Mouse (Mus musculus) liver, embryonic 15.5 days (tissue): ENCODE measurements around the gene Tbc1d5. TPM values are rescaled to one million over a fixed set of nuclear protein-coding genes. Genes with fewer than 3 reads are reported as not detected.

ENCODE experiments used
- ATAC-seq: fragments of 200-750 bp; cut with Nextera tagmentation; 2 replicates; pipeline ENCODE4 v1.8.0; 2017; ENCODE audit warnings: moderate number of reproducible peaks, mild to moderate bottlenecking, moderate library complexity; ENCODE audit not compliant: insufficient read depth
- H3K27ac ChIP-seq: fragments of 300-500 bp; sonication (generic); replicated peaks from 2 replicates; pipeline ENCODE4 v1.5.1; 2015; ENCODE audit warnings: mild to moderate bottlenecking, inconsistent platforms
- H3K27me3 ChIP-seq: fragments of 300-500 bp; sonication (generic); 2 replicates; pipeline ENCODE4 v1.6.1; 2015; ENCODE audit warnings: mild to moderate bottlenecking, inconsistent platforms
- H3K36me3 ChIP-seq: fragments of 300-500 bp; sonication (generic); replicated peaks from 2 replicates; pipeline ENCODE4 v1.6.1; 2015; ENCODE audit warnings: moderate library complexity, mild to moderate bottlenecking, inconsistent platforms
- H3K4me1 ChIP-seq: fragments of 300-500 bp; sonication (generic); replicated peaks from 2 replicates; pipeline ENCODE4 v1.6.1; 2015; ENCODE audit warnings: inconsistent platforms
- H3K4me2 ChIP-seq: fragments of 300-500 bp; sonication (generic); 2 replicates; pipeline ENCODE4 v1.6.1; 2015; ENCODE audit warnings: moderate library complexity, mild to moderate bottlenecking, inconsistent platforms
- H3K4me3 ChIP-seq: fragments of 300-500 bp; sonication (generic); replicated peaks from 2 replicates; pipeline ENCODE4 v1.5.1; 2015; ENCODE audit warnings: mild to moderate bottlenecking, inconsistent platforms
- H3K9ac ChIP-seq: fragments of 300-500 bp; sonication (generic); 2 replicates; pipeline ENCODE4 v1.6.1; 2015; ENCODE audit warnings: moderate library complexity, mild to moderate bottlenecking, inconsistent platforms
- H3K9me3 ChIP-seq: fragments of 300-500 bp; sonication (generic); replicated peaks from 2 replicates; pipeline ENCODE4 v1.6.1; 2016; ENCODE audit warnings: inconsistent platforms
- WGBS: fragments of 180-500 bp; shearing (Covaris S2); methylation state at CpG from one replicate; pipeline ENCODE4 v1.1.7; 2015; ENCODE audit warnings: mixed read lengths; ENCODE audit not compliant: insufficient replicate concordance; 5-methylcytosine and 5-hydroxymethylcytosine counted together
- polyA plus RNA-seq: library from polyadenylated mRNA; unstranded; fragments of >200 nt; fragmentation: Nextera tagmentation; extraction: Ambion mirVana; gene quantifications from 2 replicates; pipeline ENCODE4 v1.2.1, GENCODE M21; 2015

The Tbc1d5 gene
- polyA plus RNA-seq, 1 experiment from 2014 or later = 3.3 TPM

- Histone ChIP-seq H3K4me3 (no peak overlapping the region), H3K4me1 (no peaks in the 10 kb centered on the region), H3K9me3 (no peaks in the 10 kb centered on the region), H3K36me3 (no peaks in the 10 kb centered on the region), H3K27ac (no peak overlapping the region), H3K27me3 (no peaks in the 10 kb centered on the region), H3K4me2 (no peak overlapping the region), H3K9ac (no peak overlapping the region)
- 62% methylated on average over 5 of the region's 5 CpGs for WGBS
- ATAC-seq = no peak
Observed at GRCm38 (mm10) chr17:50876451-50876850, 302.7 kb downstream of the Tbc1d5 start.

GRCm38 (mm10) chr17:50874067-50874466 is 305.1 kb downstream of the Tbc1d5 start:
- Histone ChIP-seq H3K4me2 (no peak overlapping the region), H3K4me1 (no peaks in the 10 kb centered on the region), H3K9ac (no peak overlapping the region), H3K9me3 (no peaks in the 10 kb centered on the region), H3K36me3 (no peaks in the 10 kb centered on the region), H3K27ac (no peak overlapping the region), H3K4me3 (no peak overlapping the region), H3K27me3 (no peaks in the 10 kb centered on the region)
- WGBS = 68% methylated on average over 7 of the region's 7 CpGs
- ATAC-seq = no peak

GRCm38 (mm10) chr17:50872600-50872999 is 306.6 kb downstream of the Tbc1d5 start:
- Histone ChIP-seq H3K4me2 (no peak overlapping the region), H3K9ac (no peak overlapping the region), H3K4me3 (no peak overlapping the region), H3K27me3 (no peaks in the 10 kb centered on the region), H3K27ac (no peak overlapping the region), H3K36me3 (no peaks in the 10 kb centered on the region), H3K4me1 (no peaks in the 10 kb centered on the region), H3K9me3 (no peaks in the 10 kb centered on the region)
- 68% methylated on average over 4 of the region's 4 CpGs for WGBS
- no peak for ATAC-seq

- no peaks in the 10 kb centered on the region for H3K36me3 ChIP-seq
- H3K9me3 ChIP-seq = no peaks in the 10 kb centered on the region
- no peaks in the 10 kb centered on the region for H3K4me1 ChIP-seq
- no peak overlapping the region for H3K27ac ChIP-seq
- WGBS = 68% methylated on average over 3 of the region's 3 CpGs
- ATAC-seq = no peak
- H3K9ac ChIP-seq = no peak overlapping the region
- H3K27me3 ChIP-seq = no peaks in the 10 kb centered on the region
- H3K4me2 ChIP-seq = no peak overlapping the region
- no peak overlapping the region for H3K4me3 ChIP-seq
Observed at GRCm38 (mm10) chr17:50867297-50867696, 311.9 kb downstream of the Tbc1d5 start.

- ATAC-seq = no peak
- Histone ChIP-seq H3K9me3 (no peaks in the 10 kb centered on the region), H3K9ac (no peak overlapping the region), H3K4me1 (no peaks in the 10 kb centered on the region), H3K4me3 (no peak overlapping the region), H3K27me3 (no peaks in the 10 kb centered on the region), H3K36me3 (no peaks in the 10 kb centered on the region), H3K27ac (no peak overlapping the region), H3K4me2 (no peak overlapping the region)
- WGBS = 51% methylated on average over 1 of the region's 1 CpGs
Observed at GRCm38 (mm10) chr17:50864781-50865180, 314.4 kb downstream of the Tbc1d5 start.

GRCm38 (mm10) chr17:50853220-50853619 is 325.9 kb downstream of the Tbc1d5 start:
- Histone ChIP-seq H3K27ac (no peak overlapping the region), H3K27me3 (no peaks in the 10 kb centered on the region), H3K4me1 (no peaks in the 10 kb centered on the region), H3K4me2 (no peak overlapping the region), H3K36me3 (no peaks in the 10 kb centered on the region), H3K9ac (no peak overlapping the region), H3K4me3 (no peak overlapping the region), H3K9me3 (no peaks in the 10 kb centered on the region)
- ATAC-seq = no peak
- whole genome bisulfite sequencing = 49% methylated on average over 3 of the region's 3 CpGs

DNA sequence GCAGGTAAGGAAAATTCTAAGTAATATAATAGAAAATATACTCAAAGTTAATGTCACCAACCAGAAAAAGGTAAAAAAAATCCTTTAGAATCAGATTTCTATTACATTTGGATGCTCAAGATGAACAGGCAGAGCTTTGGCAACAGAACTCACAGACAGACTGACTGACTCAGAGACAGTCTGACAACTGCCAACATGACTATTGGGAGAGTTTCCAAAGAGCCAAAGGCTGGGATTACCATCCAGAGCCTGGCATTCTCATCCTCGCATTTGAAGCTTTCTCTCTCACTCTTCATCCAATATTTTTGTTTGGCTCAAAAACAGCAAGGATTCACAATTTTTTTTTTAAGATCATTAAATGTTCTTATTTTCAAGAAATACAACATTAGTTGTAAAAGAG is 327.8 kb downstream of the Tbc1d5 start:
- H3K4me1 ChIP-seq = no peaks in the 10 kb centered on the region
- no peak overlapping the region for H3K4me2 ChIP-seq
- WGBS = 62% methylated on average over 1 of the region's 1 CpGs
- H3K27ac ChIP-seq = no peak overlapping the region
- no peaks in the 10 kb centered on the region for H3K27me3 ChIP-seq
- no peak for ATAC-seq
- H3K9me3 ChIP-seq = no peaks in the 10 kb centered on the region
- no peak overlapping the region for H3K4me3 ChIP-seq
- no peaks in the 10 kb centered on the region for H3K36me3 ChIP-seq
- H3K9ac ChIP-seq = no peak overlapping the region

DNA sequence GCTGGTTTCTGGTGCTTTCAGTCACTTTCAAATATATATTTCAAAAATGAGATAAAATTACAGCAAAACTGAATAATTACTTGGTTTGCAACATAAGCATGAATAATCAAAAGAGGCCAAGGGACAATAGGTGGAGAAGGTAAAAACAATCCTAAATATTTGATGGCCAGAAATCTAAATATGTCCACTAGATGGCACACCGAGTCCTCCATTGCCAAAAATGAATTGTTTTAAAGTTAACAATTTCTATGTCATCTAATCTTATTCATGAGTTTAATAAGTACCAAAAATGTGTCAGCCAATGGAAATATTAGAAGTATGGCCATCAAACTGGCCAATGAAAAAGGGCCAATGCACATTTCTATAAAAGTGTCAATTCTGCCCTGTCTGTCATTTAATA is 365.1 kb downstream of the Tbc1d5 start:
- H3K4me1 ChIP-seq = no peaks in the 10 kb centered on the region
- H3K36me3 ChIP-seq = no peaks in the 10 kb centered on the region
- no peak overlapping the region for H3K4me3 ChIP-seq
- no peak overlapping the region for H3K9ac ChIP-seq
- no peak for ATAC-seq
- no peak overlapping the region for H3K27ac ChIP-seq
- no peaks in the 10 kb centered on the region for H3K27me3 ChIP-seq
- H3K4me2 ChIP-seq = no peak overlapping the region
- H3K9me3 ChIP-seq = no peaks in the 10 kb centered on the region
- 46% methylated on average over 1 of the region's 1 CpGs for WGBS

DNA sequence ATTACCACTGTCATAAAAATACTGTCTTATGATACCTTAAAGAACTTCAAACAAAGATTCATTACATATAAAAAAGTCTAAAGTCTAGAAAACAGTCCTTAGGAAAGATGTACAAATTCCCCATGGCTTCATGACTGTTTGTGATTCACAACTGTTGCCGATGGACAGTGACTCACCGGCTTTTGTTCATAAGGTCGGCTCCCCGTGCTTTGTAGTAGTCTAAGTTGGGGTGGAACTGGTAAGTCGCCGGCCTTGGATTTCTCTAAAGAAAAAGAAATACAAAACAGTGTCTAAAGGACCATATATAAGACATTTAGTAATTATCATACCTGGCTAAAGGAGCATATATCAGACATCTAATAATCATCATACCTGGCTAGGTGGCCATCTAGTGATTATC is 365.6 kb downstream of the Tbc1d5 start:
- Histone ChIP-seq H3K4me3 (no peak overlapping the region), H3K27ac (no peak overlapping the region), H3K9ac (no peak overlapping the region), H3K27me3 (no peaks in the 10 kb centered on the region), H3K4me2 (no peak overlapping the region), H3K4me1 (no peaks in the 10 kb centered on the region), H3K9me3 (no peaks in the 10 kb centered on the region), H3K36me3 (no peaks in the 10 kb centered on the region)
- no peak for ATAC-seq
- whole genome bisulfite sequencing = 76% methylated on average over 6 of the region's 6 CpGs

DNA sequence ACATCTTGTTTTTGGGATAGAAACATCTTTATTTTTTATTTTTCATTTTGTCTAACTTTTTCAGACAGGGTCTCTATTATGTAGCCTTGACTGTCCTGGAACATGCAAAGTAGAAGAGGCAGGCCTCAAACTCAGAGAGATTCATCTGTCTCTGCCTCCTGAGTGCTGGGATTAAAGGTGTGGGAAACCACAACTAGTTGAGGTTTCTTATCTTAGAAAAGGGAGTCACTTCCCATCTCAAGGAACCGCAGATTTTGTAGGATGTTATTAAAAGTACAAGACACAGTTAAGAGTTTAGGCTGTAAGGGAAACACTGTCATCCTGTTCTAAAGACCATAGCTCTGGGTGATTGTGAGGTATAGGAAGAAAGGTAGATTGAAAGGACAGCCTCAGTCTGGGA is 373.5 kb downstream of the Tbc1d5 start:
- Histone ChIP-seq H3K27ac (no peak overlapping the region), H3K4me1 (no peaks in the 10 kb centered on the region), H3K9me3 (no peaks in the 10 kb centered on the region), H3K9ac (no peak overlapping the region), H3K4me2 (no peak overlapping the region), H3K4me3 (no peak overlapping the region), H3K36me3 (no peaks in the 10 kb centered on the region), H3K27me3 (no peaks in the 10 kb centered on the region)
- WGBS = 21% methylated on average over 1 of the region's 1 CpGs
- no peak for ATAC-seq

- H3K4me3 ChIP-seq = no peak overlapping the region
- no peak for ATAC-seq
- H3K36me3 ChIP-seq = no peaks in the 10 kb centered on the region
- H3K4me1 ChIP-seq = no peaks in the 10 kb centered on the region
- no peak overlapping the region for H3K27ac ChIP-seq
- H3K9ac ChIP-seq = no peak overlapping the region
- H3K9me3 ChIP-seq = no peaks in the 10 kb centered on the region
- no peaks in the 10 kb centered on the region for H3K27me3 ChIP-seq
- H3K4me2 ChIP-seq = no peak overlapping the region
- 76% methylated on average over 6 of the region's 6 CpGs for WGBS
Observed at GRCm38 (mm10) chr17:50803234-50803633, 375.9 kb downstream of the Tbc1d5 start.

DNA sequence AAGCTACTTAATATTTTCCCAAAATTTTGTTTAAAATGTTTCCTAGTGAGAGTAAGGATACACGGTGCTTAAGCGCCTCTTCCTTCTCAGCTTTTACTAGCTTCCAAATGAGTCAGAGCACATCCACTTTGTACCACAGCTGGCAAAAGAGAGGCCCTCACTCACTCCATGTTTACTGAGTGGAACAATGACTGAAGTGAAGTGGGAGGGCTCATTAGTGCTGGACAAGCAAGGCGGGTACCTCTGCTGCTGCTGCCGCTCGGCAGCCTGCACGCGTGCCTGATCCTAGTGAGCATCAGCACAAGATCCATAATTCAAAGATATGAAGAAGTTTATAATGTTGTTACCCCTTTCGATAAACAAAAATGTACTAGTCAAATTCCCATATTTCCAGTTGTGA is 376.8 kb downstream of the Tbc1d5 start:
- 75% methylated on average over 8 of the region's 8 CpGs for WGBS
- Histone ChIP-seq H3K9ac (no peak overlapping the region), H3K4me2 (no peak overlapping the region), H3K9me3 (no peaks in the 10 kb centered on the region), H3K27me3 (no peaks in the 10 kb centered on the region), H3K36me3 (no peaks in the 10 kb centered on the region), H3K4me1 (no peaks in the 10 kb centered on the region), H3K27ac (no peak overlapping the region), H3K4me3 (no peak overlapping the region)
- no peak for ATAC-seq
